Mouse (Mus musculus): Measurements from ENCODE around the gene Col4a4. TPM values are rescaled to one million over a fixed set of nuclear protein-coding genes. Genes with fewer than 3 reads are reported as not detected.

Gene Col4a4
- total and polyA plus RNA-seq, 3 experiments = 2.2 to 5.0 (median 3.7) TPM

DNA sequence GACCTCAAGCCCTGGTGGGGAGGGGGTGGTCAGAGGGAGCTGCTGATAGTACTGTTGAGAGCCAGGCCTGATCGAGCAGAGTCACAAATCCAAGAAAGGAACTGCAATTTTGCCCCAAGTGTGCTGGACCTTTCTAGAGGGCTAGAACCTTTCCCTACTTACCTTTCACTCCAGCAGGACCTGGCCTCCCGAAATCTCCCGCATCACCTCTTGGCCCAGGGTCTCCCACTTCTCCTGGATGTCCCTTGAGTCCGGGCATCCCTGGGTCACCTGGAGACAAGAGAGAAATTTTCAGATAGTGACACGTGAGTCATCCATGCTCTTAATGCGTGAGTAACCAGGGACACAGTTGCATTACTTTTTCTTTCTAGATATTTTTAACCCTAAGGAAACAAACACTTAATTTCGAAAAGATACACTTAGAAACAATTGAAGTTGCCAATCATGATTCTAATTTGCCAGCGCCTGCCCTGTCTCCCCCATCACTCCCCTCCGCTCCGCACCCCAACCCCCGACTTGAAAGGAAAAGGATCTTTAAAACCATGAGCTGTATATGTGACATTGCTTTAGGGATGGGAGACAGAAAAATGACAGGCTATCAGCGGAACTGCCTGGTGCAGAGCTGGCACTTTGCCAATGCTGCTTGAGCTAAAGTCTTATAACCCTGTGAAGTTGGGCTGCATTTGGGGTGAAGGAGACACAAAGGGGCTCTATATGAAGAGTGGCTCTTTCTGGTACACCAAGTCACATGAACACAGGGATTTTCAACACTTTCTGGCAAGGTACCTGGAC, 106.8 kb downstream of the Col4a4 start:
- peaks cover 1% of the 10 kb centered on the region; the same call in 1 of the 2 replicates for H3K4me1 ChIP-seq (ENCODE audit: control insufficient read depth, insufficient read depth, low read length)
- no peaks in the 10 kb centered on the region for H3K79me2 ChIP-seq (replicated peaks; ENCODE audit: control insufficient read depth, insufficient read depth, low read length)
- no peak overlapping the region for H3K27ac ChIP-seq
- no peaks in the 10 kb centered on the region for H3K27me3 ChIP-seq (ENCODE audit: control insufficient read depth, insufficient read depth, low read length)
- intact Hi-C loops (cut with DNase I) = no loop called here
- H3K4me3 ChIP-seq = no peak overlapping the region
- TF ChIP-seq EP300 (IDR thresholded peaks at IDR 0.05; ENCODE audit: insufficient read depth, low read depth, low read length) (no peak), POLR2A (IDR thresholded peaks at IDR 0.05; ENCODE audit: insufficient read depth, low read depth, low read length) (no peak), CTCF (IDR thresholded peaks at IDR 0.05) (no peak)
- 76% methylated on average over 12 of the region's 12 CpGs for WGBS
- H3K36me3 ChIP-seq (ENCODE audit: control insufficient read depth, insufficient read depth, low read length) = no peaks in the 10 kb centered on the region; the same call in 1 of the 2 replicates
- no peak for DNase-seq
- no peak overlapping the region for H3K9ac ChIP-seq (ENCODE audit: low read depth, low read length)

DNA sequence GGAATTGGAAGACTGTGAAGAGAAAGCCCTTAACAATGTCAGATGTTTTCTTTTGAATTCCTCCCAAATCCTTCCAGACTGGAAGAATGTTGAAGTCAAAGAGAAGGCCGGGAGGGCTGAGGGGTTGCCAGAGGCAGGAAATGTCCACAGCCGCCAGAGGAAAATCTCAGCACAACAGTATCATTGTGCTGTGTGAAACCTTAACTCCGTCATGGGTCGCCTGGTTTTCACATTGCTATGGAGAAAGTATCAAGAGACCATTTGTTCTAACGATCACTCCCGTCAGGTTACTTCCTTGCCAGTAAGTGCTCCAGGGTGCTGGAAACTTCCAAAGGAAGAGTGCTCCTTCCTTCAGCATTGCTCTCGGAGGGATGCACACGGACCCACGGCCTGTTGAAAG, 109.9 kb downstream of the Col4a4 start:
- H3K4me3 ChIP-seq = no peak overlapping the region
- intact Hi-C loops (cut with DNase I) = loop anchor here (2.0 kb wide), 1 partner anchor 182 kb away; no protein-coding TSS in a partner anchor
- peaks cover 1% of the 10 kb centered on the region; the same call in 1 of the 2 replicates for H3K36me3 ChIP-seq (ENCODE audit: control insufficient read depth, insufficient read depth, low read length)
- no peak for DNase-seq
- no peaks in the 10 kb centered on the region for H3K27me3 ChIP-seq (ENCODE audit: control insufficient read depth, insufficient read depth, low read length)
- no peak overlapping the region for H3K9ac ChIP-seq (ENCODE audit: low read depth, low read length)
- H3K79me2 ChIP-seq (replicated peaks; ENCODE audit: control insufficient read depth, insufficient read depth, low read length) = no peaks in the 10 kb centered on the region
- peaks cover 5% of the 10 kb centered on the region for H3K4me1 ChIP-seq (ENCODE audit: control insufficient read depth, insufficient read depth, low read length)
- WGBS = 28% methylated on average over 9 of the region's 9 CpGs
- TF ChIP-seq CTCF (IDR thresholded peaks at IDR 0.05) (no peak), EP300 (IDR thresholded peaks at IDR 0.05; ENCODE audit: insufficient read depth, low read depth, low read length) (0 out of 2 replicates have a peak, but pooled peaks have one; percentile 8), POLR2A (IDR thresholded peaks at IDR 0.05; ENCODE audit: insufficient read depth, low read depth, low read length) (no peak)
- no peak overlapping the region for H3K27ac ChIP-seq

DNA sequence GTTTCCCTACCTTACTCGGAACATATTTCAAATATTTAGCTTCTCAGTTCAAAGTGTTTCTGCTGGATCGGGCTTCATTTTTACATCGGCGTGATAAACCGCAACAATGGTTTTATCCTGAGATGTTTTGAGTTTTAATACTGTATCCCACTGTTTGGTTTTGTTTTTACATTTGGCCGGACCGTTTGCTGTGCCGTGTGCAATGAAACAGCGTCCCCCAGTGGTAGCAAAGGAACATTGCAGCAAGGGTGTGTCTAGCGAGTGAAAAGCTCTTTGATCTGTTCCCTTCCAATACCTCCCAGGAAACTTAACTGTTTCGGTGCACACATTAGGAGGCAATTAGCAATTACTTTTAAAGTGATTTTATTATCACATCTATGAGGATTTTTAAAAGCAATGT, 110.4 kb downstream of the Col4a4 start:
- Histone ChIP-seq H3K9ac (ENCODE audit: low read depth, low read length) (no peak overlapping the region), H3K4me1 (ENCODE audit: control insufficient read depth, insufficient read depth, low read length) (peaks cover 5% of the 10 kb centered on the region), H3K4me3 (no peak overlapping the region), H3K27me3 (ENCODE audit: control insufficient read depth, insufficient read depth, low read length) (no peaks in the 10 kb centered on the region), H3K36me3 (ENCODE audit: control insufficient read depth, insufficient read depth, low read length) (peaks cover 1% of the 10 kb centered on the region; the same call in 1 of the 2 replicates), H3K79me2 (replicated peaks; ENCODE audit: control insufficient read depth, insufficient read depth, low read length) (no peaks in the 10 kb centered on the region), H3K27ac (no peak overlapping the region)
- TF ChIP-seq POLR2A (IDR thresholded peaks at IDR 0.05; ENCODE audit: insufficient read depth, low read depth, low read length) (no peak), EP300 (IDR thresholded peaks at IDR 0.05; ENCODE audit: insufficient read depth, low read depth, low read length) (peak; percentile 78), CTCF (IDR thresholded peaks at IDR 0.05) (peak; percentile 97)
- WGBS = 38% methylated on average over 11 of the region's 11 CpGs
- intact Hi-C loops (cut with DNase I) = loop anchor here (2.0 kb wide), 1 partner anchor 181 kb away; no protein-coding TSS in a partner anchor
- DNase-seq = peak in 1 of 2 experiments; percentile 27

DNA sequence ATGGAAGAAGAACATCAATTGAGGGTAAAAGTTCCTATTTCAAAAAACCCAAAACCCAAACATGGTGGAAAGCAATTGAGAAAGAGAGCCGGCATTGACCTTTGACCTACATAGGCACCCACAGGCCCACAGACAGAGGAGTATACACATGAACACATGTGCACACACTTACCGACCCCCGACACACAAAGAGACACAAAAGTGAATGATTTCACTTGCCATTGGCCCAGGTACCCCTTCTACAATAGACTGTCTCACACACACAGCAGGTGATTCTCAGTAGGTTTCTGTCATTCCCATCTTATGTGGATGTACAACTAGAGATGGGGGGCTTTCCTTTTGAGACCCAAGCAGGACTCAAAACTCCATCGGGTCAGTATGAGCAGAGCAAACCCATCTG, 110.8 kb downstream of the Col4a4 start:
- Histone ChIP-seq H3K79me2 (replicated peaks; ENCODE audit: control insufficient read depth, insufficient read depth, low read length) (no peaks in the 10 kb centered on the region), H3K27ac (no peak overlapping the region), H3K4me1 (ENCODE audit: control insufficient read depth, insufficient read depth, low read length) (peaks cover 5% of the 10 kb centered on the region), H3K27me3 (ENCODE audit: control insufficient read depth, insufficient read depth, low read length) (no peaks in the 10 kb centered on the region), H3K4me3 (no peak overlapping the region), H3K9ac (ENCODE audit: low read depth, low read length) (no peak overlapping the region), H3K36me3 (ENCODE audit: control insufficient read depth, insufficient read depth, low read length) (peaks cover 1% of the 10 kb centered on the region; the same call in 1 of the 2 replicates)
- DNase-seq = no peak
- TF ChIP-seq POLR2A (IDR thresholded peaks at IDR 0.05; ENCODE audit: insufficient read depth, low read depth, low read length) (no peak), EP300 (IDR thresholded peaks at IDR 0.05; ENCODE audit: insufficient read depth, low read depth, low read length) (no peak)
- intact Hi-C loops (cut with DNase I) = loop anchor here (2.0 kb wide), 2 partner anchors 181 to 1157 kb away; no protein-coding TSS in a partner anchor
- WGBS = 81% methylated on average over 4 of the region's 4 CpGs

DNA sequence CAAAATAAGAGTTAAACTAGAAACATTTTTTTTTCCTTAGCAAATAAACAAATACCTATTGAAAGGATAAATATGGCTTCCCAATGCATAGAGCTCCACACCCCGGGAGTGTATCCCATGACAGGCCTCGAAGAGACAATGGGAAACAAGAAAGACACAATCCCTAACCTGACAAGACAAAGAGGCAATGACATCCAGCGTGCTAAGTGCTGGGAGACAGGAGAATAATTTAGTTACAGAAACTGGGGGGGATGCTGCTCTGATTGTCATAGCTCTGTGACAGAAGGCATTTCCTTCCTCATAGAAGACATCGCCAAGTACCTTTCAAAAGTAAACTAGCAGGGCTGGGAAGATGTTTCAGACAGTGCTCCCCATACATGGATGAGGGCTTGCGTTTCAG, 111.4 kb downstream of the Col4a4 start:
- H3K79me2 ChIP-seq (replicated peaks; ENCODE audit: control insufficient read depth, insufficient read depth, low read length) = no peaks in the 10 kb centered on the region
- H3K27me3 ChIP-seq (ENCODE audit: control insufficient read depth, insufficient read depth, low read length) = no peaks in the 10 kb centered on the region
- WGBS = 73% methylated on average over 5 of the region's 5 CpGs
- peaks cover 1% of the 10 kb centered on the region; the same call in 1 of the 2 replicates for H3K36me3 ChIP-seq (ENCODE audit: control insufficient read depth, insufficient read depth, low read length)
- H3K4me1 ChIP-seq (ENCODE audit: control insufficient read depth, insufficient read depth, low read length) = peaks cover 5% of the 10 kb centered on the region
- no peak for DNase-seq
- H3K4me3 ChIP-seq = no peak overlapping the region
- TF ChIP-seq CTCF (IDR thresholded peaks at IDR 0.05) = no peak
- no peak for TF ChIP-seq EP300 (IDR thresholded peaks at IDR 0.05; ENCODE audit: insufficient read depth, low read depth, low read length)
- TF ChIP-seq POLR2A (IDR thresholded peaks at IDR 0.05; ENCODE audit: insufficient read depth, low read depth, low read length) = no peak
- no peak overlapping the region for H3K9ac ChIP-seq (ENCODE audit: low read depth, low read length)
- intact Hi-C loops (cut with DNase I) = loop anchor here (2.0 kb wide), 1 partner anchor 1156 kb away; no protein-coding TSS in a partner anchor
- H3K27ac ChIP-seq = no peak overlapping the region
